Mouse (Mus musculus) adrenal gland, adult 18-20 months (tissue): ENCODE measurements around the gene Chrd. TPM values are rescaled to one million over a fixed set of nuclear protein-coding genes. Genes with fewer than 3 reads are reported as not detected.

ENCODE experiments used
- DNase-seq, 2 experiments: peaks; one replicate each; pipeline ENCODE4 v3.0.0; 2021 to 2022; ENCODE audit warnings: low spot score in 2 of 2
- total RNA-seq, 2 experiments: library from RNA; stranded (reverse); gene quantifications; 1 replicate in 1 of 2; 2 replicates in 1 of 2; pipeline ENCODE4 v1.2.3; 2021

The Chrd gene
- total RNA-seq, 2 experiments from 2014 or later = 9.7 to 12.4 TPM

- DNase-seq = no peak
Measured at GRCm38 (mm10) chr16:20731688-20732087, 1.2 kb upstream of the Chrd start.

GRCm38 (mm10) chr16:20732251-20732924, 539 bp upstream of the Chrd start:
- no peak for DNase-seq

GRCm38 (mm10) chr16:20733731-20734730, 1.1 kb downstream of the Chrd start, which contains the start of gene Thpo:
Gene Thpo, minus strand, starts transcription at chr16:20734511.
- DNase-seq = no peak

- DNase-seq = no peak
Measured at GRCm38 (mm10) chr16:20735651-20736050, 2.7 kb downstream of the Chrd start.

- DNase-seq = no peak
Measured at GRCm38 (mm10) chr16:20736168-20736567, 3.2 kb downstream of the Chrd start.

GRCm38 (mm10) chr16:20736823-20737222, 3.9 kb downstream of the Chrd start:
- no peak for DNase-seq

GRCm38 (mm10) chr16:20739845-20740244, 6.9 kb downstream of the Chrd start:
- no peak for DNase-seq

GRCm38 (mm10) chr16:20746641-20747040, 13.7 kb downstream of the Chrd start:
- DNase-seq = peak in 1 of 2 experiments; percentile 47

GRCm38 (mm10) chr16:20750518-20750917, 17.6 kb downstream of the Chrd start:
- DNase-seq = no peak

GRCm38 (mm10) chr16:20756052-20756451, 23.1 kb downstream of the Chrd start:
- DNase-seq = peak in 1 of 2 experiments; percentile 44

GRCm38 (mm10) chr16:20757385-20757784, 24.5 kb downstream of the Chrd start:
- no peak for DNase-seq

- DNase-seq = peak; percentile 45 to 55
Measured at GRCm38 (mm10) chr16:20761681-20762080, 28.8 kb downstream of the Chrd start.

GRCm38 (mm10) chr16:20765244-20765643, 32.3 kb downstream of the Chrd start:
- peak; percentile 46 to 54 for DNase-seq

GRCm38 (mm10) chr16:20775021-20775420, 42.1 kb downstream of the Chrd start:
- no peak for DNase-seq

GRCm38 (mm10) chr16:20779846-20780245, 46.9 kb downstream of the Chrd start:
- DNase-seq = peak in 1 of 2 experiments; percentile 30

GRCm38 (mm10) chr16:20781101-20781630, 48.2 kb downstream of the Chrd start:
- DNase-seq = no peak

GRCm38 (mm10) chr16:20783891-20784290, 51.0 kb downstream of the Chrd start:
- DNase-seq = no peak

- no peak for DNase-seq
Measured at GRCm38 (mm10) chr16:20784754-20785153, 51.8 kb downstream of the Chrd start.

- peak in 1 of 2 experiments; percentile 12 for DNase-seq
Measured at GRCm38 (mm10) chr16:20786556-20786955, 53.6 kb downstream of the Chrd start.

- no peak for DNase-seq
Measured at GRCm38 (mm10) chr16:20791803-20792202, 58.9 kb downstream of the Chrd start.
